Mouse (Mus musculus): ENCODE measurements around the gene Me3. TPM values are rescaled to one million over a fixed set of nuclear protein-coding genes. Genes with fewer than 3 reads are reported as not detected.

The Me3 gene
- polyA plus RNA-seq, 1 experiment: 7.8 TPM

DNA sequence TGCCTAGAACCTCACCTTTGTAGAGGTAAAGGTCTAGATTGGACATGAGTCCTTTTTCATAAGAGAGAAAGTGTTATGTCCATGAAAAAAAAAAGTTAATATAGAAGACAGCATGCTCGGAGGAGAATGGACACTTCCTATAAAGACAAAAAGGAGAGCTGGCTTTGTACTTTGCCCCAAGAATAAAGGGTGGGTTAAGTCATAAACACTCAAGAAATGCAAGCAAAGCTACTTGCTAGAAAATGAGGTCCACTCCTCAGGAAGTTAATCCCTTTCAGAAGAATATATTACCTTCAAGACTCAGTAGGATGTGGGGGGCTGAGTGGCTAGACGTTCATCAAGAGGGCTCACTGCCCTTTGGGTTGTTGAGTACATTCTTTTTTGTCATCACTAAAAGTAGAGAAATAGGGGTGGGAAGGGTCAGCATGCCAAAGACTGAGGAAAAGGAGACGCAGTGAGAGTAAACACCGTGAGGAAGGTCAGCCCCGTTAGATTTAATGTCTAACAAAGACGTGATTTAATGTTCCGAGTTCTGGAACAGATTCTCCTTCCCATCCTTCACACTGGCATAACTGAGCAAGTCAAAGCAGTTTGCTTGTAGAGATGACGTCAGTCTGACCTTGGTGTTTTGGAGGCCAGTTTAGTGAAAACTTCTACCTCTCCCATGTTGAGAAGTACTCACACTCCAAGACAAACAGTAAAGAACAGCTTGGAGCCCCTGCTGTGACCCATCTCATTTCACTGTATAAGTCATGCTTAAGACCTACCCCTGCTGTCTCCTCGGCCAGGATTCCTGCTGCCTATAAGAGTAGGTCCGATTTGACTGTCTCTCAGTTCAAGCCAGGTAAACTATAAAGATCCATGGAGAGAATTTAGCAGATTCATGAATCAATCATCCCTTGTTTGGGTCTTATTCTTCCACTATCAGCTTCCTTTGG is 220.2 kb downstream of the Me3 start:
- TF ChIP-seq CTCF (IDR thresholded peaks at IDR 0.05; ENCODE audit: borderline replicate concordance, control insufficient read depth, extremely low read depth, insufficient read depth, low read length, poor library complexity): no peak
- Histone ChIP-seq H3K4me3 (ENCODE audit: control insufficient read depth, insufficient read depth, low read length) (no peak overlapping the region), H3K36me3 (ENCODE audit: control insufficient read depth, insufficient read depth, low read length) (no peaks in the 10 kb centered on the region), H3K27me3 (ENCODE audit: control insufficient read depth, insufficient read depth, low read length) (no peaks in the 10 kb centered on the region), H3K27ac (ENCODE audit: control insufficient read depth, insufficient read depth, low read length) (no peak overlapping the region), H3K4me1 (replicated peaks; ENCODE audit: control insufficient read depth, insufficient read depth, low read length) (no peaks in the 10 kb centered on the region)
- 89% methylated on average over 10 of the region's 10 CpGs for WGBS
- no peak for DNase-seq

DNA sequence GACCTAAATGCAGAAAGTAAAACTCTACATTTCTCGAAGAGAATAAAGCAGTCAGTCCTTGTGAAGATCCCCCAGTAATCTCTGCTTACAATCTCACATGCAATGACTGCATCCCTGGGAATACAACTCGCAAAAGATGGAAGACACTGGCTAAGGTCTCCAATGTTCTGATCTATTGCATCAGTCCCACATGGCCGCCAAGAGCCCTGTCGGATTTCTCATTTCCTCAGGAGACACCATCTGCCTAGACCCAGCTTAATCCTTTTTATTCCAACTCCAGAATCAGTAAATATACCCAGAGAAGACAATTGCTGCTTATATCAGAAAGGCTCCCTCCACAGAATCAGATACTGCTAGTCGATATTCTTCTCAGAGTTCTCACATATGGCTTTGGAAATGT is 220.9 kb downstream of the Me3 start:
- Histone ChIP-seq H3K4me3 (ENCODE audit: control insufficient read depth, insufficient read depth, low read length) (no peak overlapping the region), H3K27me3 (ENCODE audit: control insufficient read depth, insufficient read depth, low read length) (no peaks in the 10 kb centered on the region), H3K36me3 (ENCODE audit: control insufficient read depth, insufficient read depth, low read length) (no peaks in the 10 kb centered on the region), H3K27ac (ENCODE audit: control insufficient read depth, insufficient read depth, low read length) (no peak overlapping the region), H3K4me1 (replicated peaks; ENCODE audit: control insufficient read depth, insufficient read depth, low read length) (no peaks in the 10 kb centered on the region)
- TF ChIP-seq CTCF (IDR thresholded peaks at IDR 0.05; ENCODE audit: borderline replicate concordance, control insufficient read depth, extremely low read depth, insufficient read depth, low read length, poor library complexity) (no peak), POLR2A (IDR thresholded peaks at IDR 0.05; ENCODE audit: control insufficient read depth, extremely low read depth, insufficient read depth, low read length, poor library complexity) (no peak)
- WGBS: 86% methylated on average over 5 of the region's 5 CpGs
- DNase-seq: no peak

DNA sequence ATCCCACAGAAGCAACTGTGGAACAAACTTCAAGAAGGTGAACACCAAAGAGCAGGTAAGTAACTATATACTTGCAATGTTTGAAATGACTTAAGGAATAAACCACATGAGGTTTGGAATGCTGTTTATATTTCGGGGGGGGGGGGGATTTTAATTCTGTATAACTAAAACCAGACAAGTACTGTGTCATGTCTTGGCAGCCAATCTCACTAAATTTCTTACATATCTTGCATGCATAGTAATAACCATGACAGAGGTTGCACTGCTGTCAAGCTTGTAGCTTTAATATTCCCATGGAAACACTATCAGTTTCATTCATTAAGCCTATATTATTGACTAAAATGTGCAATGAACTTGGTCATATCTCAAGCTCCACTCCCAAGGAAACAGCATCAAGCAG is 223.0 kb downstream of the Me3 start:
- WGBS: 81% methylated on average over 1 of the region's 1 CpGs
- Histone ChIP-seq H3K4me3 (ENCODE audit: control insufficient read depth, insufficient read depth, low read length) (no peak overlapping the region), H3K36me3 (ENCODE audit: control insufficient read depth, insufficient read depth, low read length) (no peaks in the 10 kb centered on the region), H3K27ac (ENCODE audit: control insufficient read depth, insufficient read depth, low read length) (no peak overlapping the region), H3K27me3 (ENCODE audit: control insufficient read depth, insufficient read depth, low read length) (no peaks in the 10 kb centered on the region), H3K4me1 (replicated peaks; ENCODE audit: control insufficient read depth, insufficient read depth, low read length) (no peaks in the 10 kb centered on the region)
- DNase-seq: no peak
- no peak for TF ChIP-seq CTCF (IDR thresholded peaks at IDR 0.05; ENCODE audit: borderline replicate concordance, control insufficient read depth, extremely low read depth, insufficient read depth, low read length, poor library complexity)
- no peak for TF ChIP-seq POLR2A (IDR thresholded peaks at IDR 0.05; ENCODE audit: control insufficient read depth, extremely low read depth, insufficient read depth, low read length, poor library complexity)

DNA sequence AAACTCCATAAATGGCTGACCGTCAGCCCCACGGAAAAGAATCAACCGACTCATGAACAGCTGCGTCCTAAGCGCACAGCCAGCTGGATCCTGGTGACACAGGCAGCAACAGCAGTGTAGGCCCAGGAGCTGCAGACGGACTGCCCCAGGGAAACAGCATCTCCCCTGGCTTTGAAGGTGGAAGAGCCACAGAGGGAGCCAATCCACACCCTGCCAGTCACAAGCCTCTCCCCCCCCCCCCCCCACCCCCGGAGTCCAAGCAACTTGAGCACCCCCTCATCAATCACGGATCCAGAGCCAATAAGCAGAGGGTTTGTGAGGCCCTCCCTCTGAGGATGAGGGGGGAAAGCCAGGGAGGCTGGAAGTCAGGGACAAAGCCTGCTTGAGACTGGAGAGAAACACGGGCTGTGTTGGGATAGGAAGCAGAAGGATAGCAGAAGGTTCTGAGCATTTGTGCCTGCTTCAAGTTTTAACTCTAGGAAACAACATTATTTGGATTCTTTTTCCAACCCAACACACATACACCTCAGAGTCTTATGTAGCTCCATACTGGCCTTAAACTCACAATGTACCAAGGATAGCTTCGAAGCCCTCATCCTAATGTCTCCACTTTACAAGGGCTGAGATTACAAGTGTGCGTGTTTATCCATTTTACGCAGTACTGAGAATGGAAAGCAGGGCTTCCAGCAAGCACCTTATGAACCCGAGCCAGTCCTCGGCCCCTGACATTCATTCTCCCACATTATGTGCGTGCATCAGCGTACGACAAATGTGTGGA is 224.4 kb downstream of the Me3 start:
- 77% methylated on average over 17 of the region's 17 CpGs for WGBS
- TF ChIP-seq CTCF (IDR thresholded peaks at IDR 0.05; ENCODE audit: borderline replicate concordance, control insufficient read depth, extremely low read depth, insufficient read depth, low read length, poor library complexity): no peak
- no peak for TF ChIP-seq POLR2A (IDR thresholded peaks at IDR 0.05; ENCODE audit: control insufficient read depth, extremely low read depth, insufficient read depth, low read length, poor library complexity)
- DNase-seq: no peak
- no peaks in the 10 kb centered on the region for H3K36me3 ChIP-seq (ENCODE audit: control insufficient read depth, insufficient read depth, low read length)
- no peaks in the 10 kb centered on the region for H3K4me1 ChIP-seq (replicated peaks; ENCODE audit: control insufficient read depth, insufficient read depth, low read length)
- H3K27ac ChIP-seq (ENCODE audit: control insufficient read depth, insufficient read depth, low read length): no peak overlapping the region
- no peak overlapping the region for H3K4me3 ChIP-seq (ENCODE audit: control insufficient read depth, insufficient read depth, low read length)
- H3K27me3 ChIP-seq (ENCODE audit: control insufficient read depth, insufficient read depth, low read length): no peaks in the 10 kb centered on the region

DNA sequence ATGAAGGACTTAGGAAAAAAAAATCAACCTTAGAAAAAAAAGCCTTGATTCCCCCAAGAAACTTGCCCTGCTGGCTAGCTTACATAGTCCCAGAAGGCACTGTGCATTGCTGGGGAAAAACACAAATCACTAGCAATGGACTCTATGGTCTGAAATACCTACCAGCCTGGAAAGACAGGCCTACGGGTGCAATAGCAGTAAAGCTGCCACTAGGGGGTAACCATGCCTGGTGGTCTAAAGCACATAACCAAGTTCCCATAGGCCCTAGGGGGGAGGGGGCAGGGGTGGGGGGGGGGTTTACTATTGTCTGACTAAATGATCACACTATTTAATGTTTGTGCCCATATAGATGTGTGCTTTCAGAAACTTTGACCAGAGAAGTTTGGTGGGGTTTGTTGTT is 232.6 kb downstream of the Me3 start:
- no peak for DNase-seq
- Histone ChIP-seq H3K4me3 (ENCODE audit: control insufficient read depth, insufficient read depth, low read length) (no peak overlapping the region), H3K4me1 (replicated peaks; ENCODE audit: control insufficient read depth, insufficient read depth, low read length) (no peaks in the 10 kb centered on the region), H3K27ac (ENCODE audit: control insufficient read depth, insufficient read depth, low read length) (no peak overlapping the region), H3K36me3 (ENCODE audit: control insufficient read depth, insufficient read depth, low read length) (no peaks in the 10 kb centered on the region), H3K27me3 (ENCODE audit: control insufficient read depth, insufficient read depth, low read length) (no peaks in the 10 kb centered on the region)
- 97% methylated on average over 1 of the region's 1 CpGs for WGBS
- no peak for TF ChIP-seq POLR2A (IDR thresholded peaks at IDR 0.05; ENCODE audit: control insufficient read depth, extremely low read depth, insufficient read depth, low read length, poor library complexity)

DNA sequence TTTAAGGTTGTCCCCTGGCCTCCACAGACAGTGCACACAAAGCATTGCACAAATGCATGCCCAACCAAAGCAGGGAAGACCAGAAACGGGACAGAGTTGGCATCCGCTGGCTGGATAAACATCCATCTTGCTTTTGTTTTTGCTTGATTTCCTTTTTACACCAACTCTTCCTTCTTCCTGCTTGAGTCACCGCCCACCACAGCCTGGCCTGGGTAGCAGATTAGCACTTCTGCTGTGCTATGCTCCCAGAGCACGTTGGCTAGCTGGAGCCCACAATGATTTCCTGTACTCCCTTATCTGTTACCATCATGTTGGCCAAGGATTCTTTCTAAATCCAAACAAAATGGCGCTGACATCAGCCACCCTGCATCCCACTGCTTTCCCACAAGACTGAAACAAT is 235.0 kb downstream of the Me3 start:
- H3K27ac ChIP-seq (ENCODE audit: control insufficient read depth, insufficient read depth, low read length): no peak overlapping the region
- H3K36me3 ChIP-seq (ENCODE audit: control insufficient read depth, insufficient read depth, low read length): no peaks in the 10 kb centered on the region
- H3K4me3 ChIP-seq (ENCODE audit: control insufficient read depth, insufficient read depth, low read length): no peak overlapping the region
- H3K27me3 ChIP-seq (ENCODE audit: control insufficient read depth, insufficient read depth, low read length): no peaks in the 10 kb centered on the region
- H3K4me1 ChIP-seq (replicated peaks; ENCODE audit: control insufficient read depth, insufficient read depth, low read length): no peaks in the 10 kb centered on the region
- TF ChIP-seq CTCF (IDR thresholded peaks at IDR 0.05; ENCODE audit: borderline replicate concordance, control insufficient read depth, extremely low read depth, insufficient read depth, low read length, poor library complexity) (no peak), POLR2A (IDR thresholded peaks at IDR 0.05; ENCODE audit: control insufficient read depth, extremely low read depth, insufficient read depth, low read length, poor library complexity) (no peak)
- no peak for DNase-seq
- 53% methylated on average over 5 of the region's 5 CpGs for WGBS

Data from thymus, adult 2 months (tissue).